Mouse (Mus musculus) kidney, embryonic 14.5 days (tissue): ENCODE measurements around the gene Osbp. TPM values are rescaled to one million over a fixed set of nuclear protein-coding genes. Genes with fewer than 3 reads are reported as not detected.
A peak's percentile ranks its signal among the peaks of the same experiment; 100 is the strongest.

Experiments used
- ATAC-seq: fragments of 200-750 bp; cut with Nextera tagmentation; 2 replicates; pipeline ENCODE4 v1.8.0; 2017; ENCODE audit warnings: moderate number of reproducible peaks, mild to moderate bottlenecking, moderate TSS enrichment, moderate library complexity; ENCODE audit not compliant: low FRiP score, low TSS enrichment
- H3K27ac ChIP-seq: fragments of 300-500 bp; sonication (generic); 2 replicates; pipeline ENCODE4 v1.5.1; 2014; ENCODE audit warnings: low read depth, mild to moderate bottlenecking, low read length, moderate library complexity, mixed read lengths
- H3K27me3 ChIP-seq: fragments of 300-500 bp; sonication (generic); 2 replicates; pipeline ENCODE4 v1.6.1; 2014; ENCODE audit warnings: mild to moderate bottlenecking, low read length; ENCODE audit not compliant: control insufficient read depth, insufficient read depth
- H3K36me3 ChIP-seq: fragments of 300-500 bp; sonication (generic); 2 replicates; pipeline ENCODE4 v1.6.1; 2014; ENCODE audit warnings: low read length, mixed read lengths; ENCODE audit not compliant: control insufficient read depth, insufficient read depth
- H3K4me1 ChIP-seq: fragments of 300-500 bp; sonication (generic); 2 replicates; pipeline ENCODE4 v1.6.1; 2014; ENCODE audit warnings: low read length, mixed read lengths; ENCODE audit not compliant: control insufficient read depth, insufficient read depth
- H3K4me2 ChIP-seq: fragments of 300-500 bp; sonication (generic); replicated peaks from 2 replicates; pipeline ENCODE4 v1.6.1; 2014; ENCODE audit warnings: low read depth, mild to moderate bottlenecking, low read length
- H3K4me3 ChIP-seq: fragments of 300-500 bp; sonication (generic); 2 replicates; pipeline ENCODE4 v1.5.1; 2014; ENCODE audit warnings: mild to moderate bottlenecking, low read length
- H3K9ac ChIP-seq: fragments of 300-500 bp; sonication (generic); 2 replicates; pipeline ENCODE4 v1.6.1; 2014; ENCODE audit warnings: low read depth, mild to moderate bottlenecking, low read length, moderate library complexity
- H3K9me3 ChIP-seq: fragments of 300-500 bp; sonication (generic); 2 replicates; pipeline ENCODE4 v1.6.1; 2016; ENCODE audit warnings: low read length; ENCODE audit not compliant: control insufficient read depth
- WGBS: fragments of 180-500 bp; shearing (Covaris S2); extraction: QIAGEN DNeasy Blood & Tissue Kit; methylation state at CpG from one replicate; pipeline ENCODE4 v1.1.7; 2014; 5-methylcytosine and 5-hydroxymethylcytosine counted together
- polyA plus RNA-seq: library from polyadenylated mRNA; unstranded; fragments of >200 nt; fragmentation: Nextera tagmentation; extraction: Ambion mirVana; gene quantifications from 2 replicates; pipeline ENCODE4 v1.2.1, GENCODE M21; 2014

Gene Osbp
- polyA plus RNA-seq, 1 experiment from 2014 or later, result 9.4 TPM

- Histone ChIP-seq H3K4me3 (no peak overlapping the region), H3K4me2 (peak overlapping the region; percentile 31; the same call in 1 of the 2 replicates), H3K9me3 (no peaks in the 10 kb centered on the region), H3K4me1 (peaks cover 3% of the 10 kb centered on the region; the same call in 1 of the 2 replicates), H3K27ac (no peak overlapping the region), H3K27me3 (no peaks in the 10 kb centered on the region), H3K36me3 (no peaks in the 10 kb centered on the region), H3K9ac (no peak overlapping the region)
- 23% methylated on average over 3 of the region's 3 CpGs for WGBS
- no peak for ATAC-seq
Observed at GRCm38 (mm10) chr19:12001686-12002085, 35.9 kb downstream of the Osbp start.

- peak; percentile 71 for ATAC-seq
- H3K27me3 ChIP-seq, result no peaks in the 10 kb centered on the region
- no peak overlapping the region for H3K9ac ChIP-seq
- peak overlapping the region; percentile 15 for H3K4me3 ChIP-seq
- peak overlapping the region; percentile 31 for H3K4me2 ChIP-seq
- H3K9me3 ChIP-seq, result no peaks in the 10 kb centered on the region
- no peaks in the 10 kb centered on the region for H3K36me3 ChIP-seq
- peaks cover 6% of the 10 kb centered on the region; the same call in 1 of the 2 replicates for H3K4me1 ChIP-seq
- no peak overlapping the region for H3K27ac ChIP-seq
- 2% methylated on average over 11 of the region's 11 CpGs for WGBS
Observed at GRCm38 (mm10) chr19:12002125-12002524, 36.4 kb downstream of the Osbp start.

- Histone ChIP-seq H3K36me3 (no peaks in the 10 kb centered on the region), H3K9me3 (no peaks in the 10 kb centered on the region), H3K4me2 (peak overlapping the region; percentile 31), H3K27me3 (no peaks in the 10 kb centered on the region), H3K9ac (no peak overlapping the region), H3K27ac (no peak overlapping the region), H3K4me1 (peaks cover 7% of the 10 kb centered on the region; the same call in 1 of the 2 replicates), H3K4me3 (peak overlapping the region; percentile 15)
- WGBS, result 52% methylated on average over 14 of the region's 14 CpGs
- no peak for ATAC-seq
Observed at GRCm38 (mm10) chr19:12002791-12003190, 37.0 kb downstream of the Osbp start.

DNA sequence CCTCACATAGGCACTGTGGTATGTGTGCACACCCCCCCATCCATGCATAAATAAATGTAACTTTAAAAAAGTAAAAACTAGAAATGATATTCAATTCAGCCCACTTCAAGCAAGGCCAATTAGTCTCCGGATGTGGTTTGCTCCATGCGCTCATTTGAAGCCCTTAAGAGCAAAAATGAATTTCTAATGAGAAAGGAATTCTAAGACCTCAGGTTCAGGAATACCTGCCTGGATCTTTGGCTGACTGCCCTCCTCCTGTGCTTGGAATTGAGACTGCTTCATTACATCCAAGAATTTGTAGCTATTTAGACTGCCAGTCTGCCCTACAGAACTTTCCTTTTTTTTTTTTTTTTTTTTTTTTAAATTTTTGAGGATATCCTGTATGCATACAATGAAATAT lies 37.8 kb downstream of the Osbp start:
- no peaks in the 10 kb centered on the region for H3K9me3 ChIP-seq
- no peaks in the 10 kb centered on the region for H3K36me3 ChIP-seq
- no peak overlapping the region for H3K4me2 ChIP-seq
- no peak for ATAC-seq
- H3K27ac ChIP-seq, result no peak overlapping the region
- no peak overlapping the region for H3K9ac ChIP-seq
- no peaks in the 10 kb centered on the region for H3K27me3 ChIP-seq
- H3K4me1 ChIP-seq, result peaks cover 7% of the 10 kb centered on the region; the same call in 1 of the 2 replicates
- 91% methylated on average over 2 of the region's 2 CpGs for WGBS
- H3K4me3 ChIP-seq, result no peak overlapping the region

GRCm38 (mm10) chr19:12004216-12005008 lies 38.7 kb downstream of the Osbp start:
- Histone ChIP-seq H3K9ac (no peak overlapping the region), H3K27ac (no peak overlapping the region), H3K27me3 (no peaks in the 10 kb centered on the region), H3K4me3 (peak overlapping the region; percentile 70; the same call in 1 of the 2 replicates), H3K36me3 (no peaks in the 10 kb centered on the region), H3K9me3 (no peaks in the 10 kb centered on the region), H3K4me1 (peaks cover 7% of the 10 kb centered on the region; the same call in 1 of the 2 replicates), H3K4me2 (peak overlapping the region; percentile 64)
- 59% methylated on average over 9 of the region's 9 CpGs for WGBS
- ATAC-seq, result no peak

GRCm38 (mm10) chr19:12005376-12006360 lies 39.9 kb downstream of the Osbp start:
- Histone ChIP-seq H3K9ac (peak overlapping the region; percentile 44), H3K4me3 (peak overlapping the region; percentile 70), H3K9me3 (no peaks in the 10 kb centered on the region), H3K36me3 (no peaks in the 10 kb centered on the region), H3K27ac (peak overlapping the region; percentile 38; the same call in 1 of the 2 replicates), H3K4me2 (peak overlapping the region; percentile 64), H3K4me1 (peaks cover 7% of the 10 kb centered on the region; the same call in 1 of the 2 replicates), H3K27me3 (no peaks in the 10 kb centered on the region)
- under 1% methylated on average over 41 of the region's 41 CpGs for WGBS
- ATAC-seq, result peak; percentile 71

DNA sequence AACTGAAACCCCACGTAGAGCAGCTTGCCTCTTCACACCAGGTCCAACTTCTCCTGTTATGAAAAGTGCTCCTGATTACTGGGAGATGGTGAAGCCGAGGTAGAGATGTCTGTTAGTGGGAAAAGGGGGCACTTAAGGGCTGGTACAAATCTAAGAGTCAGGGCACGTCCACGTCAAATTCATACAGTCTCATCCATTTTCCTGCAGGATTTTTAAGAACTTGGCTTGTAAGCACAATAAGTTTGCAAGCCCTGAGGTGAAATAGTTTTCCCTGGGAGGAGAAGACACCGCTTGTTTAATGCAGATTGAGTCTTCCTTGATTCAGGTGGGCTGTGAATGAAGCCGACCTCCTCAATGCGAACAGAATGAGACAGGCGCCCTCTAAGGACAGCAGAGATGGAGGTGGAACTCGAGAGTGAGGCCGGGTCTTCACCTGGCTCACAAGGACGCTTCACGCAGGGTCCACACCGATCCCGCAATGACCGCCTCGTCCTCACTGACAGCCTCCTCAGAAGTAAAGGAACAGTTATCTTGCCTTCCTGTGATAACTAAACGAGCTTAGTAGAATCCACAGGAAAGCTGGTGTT lies 40.7 kb downstream of the Osbp start:
- Histone ChIP-seq H3K27ac (no peak overlapping the region), H3K9me3 (no peaks in the 10 kb centered on the region), H3K4me3 (peak overlapping the region; percentile 70), H3K9ac (peak overlapping the region; percentile 35; the same call in 1 of the 2 replicates), H3K4me2 (peak overlapping the region; percentile 64), H3K27me3 (no peaks in the 10 kb centered on the region), H3K36me3 (no peaks in the 10 kb centered on the region), H3K4me1 (peaks cover 7% of the 10 kb centered on the region; the same call in 1 of the 2 replicates)
- ATAC-seq, result no peak
- 0% methylated on average over 17 of the region's 17 CpGs for WGBS

- Histone ChIP-seq H3K9ac (no peak overlapping the region), H3K27ac (no peak overlapping the region), H3K4me1 (peaks cover 7% of the 10 kb centered on the region; the same call in 1 of the 2 replicates), H3K27me3 (no peaks in the 10 kb centered on the region), H3K36me3 (no peaks in the 10 kb centered on the region), H3K4me2 (peak overlapping the region; percentile 64), H3K4me3 (peak overlapping the region; percentile 70), H3K9me3 (no peaks in the 10 kb centered on the region)
- WGBS, result 9% methylated on average over 17 of the region's 17 CpGs
- ATAC-seq, result no peak
Observed at GRCm38 (mm10) chr19:12007105-12007931, 41.6 kb downstream of the Osbp start.
